Mouse (Mus musculus): Measurements from ENCODE around the gene Fli1.

DNA sequence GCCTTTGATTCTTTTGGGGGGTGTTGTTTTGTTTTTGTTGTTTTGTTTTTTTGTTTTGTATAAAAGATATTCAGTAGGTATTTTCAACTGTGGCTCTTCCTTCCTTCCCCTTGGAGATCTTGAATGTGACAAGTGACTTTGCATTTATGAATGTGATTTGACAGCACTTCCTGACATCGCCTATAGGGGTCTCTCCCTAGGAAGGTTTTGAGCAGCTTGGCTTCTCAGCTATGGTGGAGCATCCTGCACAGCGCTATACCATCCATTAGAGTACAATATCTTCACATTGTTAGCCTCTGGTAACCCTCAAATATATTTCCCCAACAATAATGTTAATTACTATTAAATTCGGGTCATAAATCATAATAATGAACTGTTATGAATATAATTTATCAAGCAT, 96.9 kb downstream of the Fli1 start:
- TF ChIP-seq CTCF (IDR thresholded peaks at IDR 0.05; ENCODE audit: extremely low read depth, insufficient read depth, insufficient read length, insufficient replicate concordance): peak; percentile 46; the same call in 1 of the 2 replicates
- no peak for TF ChIP-seq POLR2A (IDR thresholded peaks at IDR 0.05; ENCODE audit: low read depth, low read length)
